Mouse (Mus musculus): ENCODE data around the gene Scn7a.

The Scn7a gene

GRCm38 (mm10) chr2:66784765-66785164 lies at the start of gene Scn7a:
TSS of gene Scn7a (minus strand) at chr2:66784914.
- H3K36me3 ChIP-seq (ENCODE audit: insufficient read depth, low read length): no peaks in the 10 kb centered on the region
- no peak for TF ChIP-seq NANOG (IDR thresholded peaks at IDR 0.05; ENCODE audit: borderline replicate concordance, low read length)
- no peak for TF ChIP-seq POU5F1 (IDR thresholded peaks at IDR 0.05; ENCODE audit: borderline replicate concordance, low read length)
- TF ChIP-seq CTCF (conservative IDR thresholded peaks at IDR 0.05; ENCODE audit: low read length): no peak
- H3K4me3 ChIP-seq (replicated peaks; ENCODE audit: low read length): no peak within 1 kb of the TSS
- no peaks in the 10 kb centered on the region for H3K4me1 ChIP-seq (replicated peaks; ENCODE audit: low read depth, low read length)
- H3K9me3 ChIP-seq (ENCODE audit: low read length): no peaks in the 10 kb centered on the region
- H3K27me3 ChIP-seq (ENCODE audit: insufficient read depth, low read length): no peaks in the 10 kb centered on the region

GRCm38 (mm10) chr2:66827729-66828128 lies 43.0 kb upstream of the Scn7a start:
- Histone ChIP-seq H3K27me3 (ENCODE audit: insufficient read depth, low read length) (no peaks in the 10 kb centered on the region), H3K4me1 (replicated peaks; ENCODE audit: low read depth, low read length) (no peaks in the 10 kb centered on the region), H3K9me3 (ENCODE audit: low read length) (no peaks in the 10 kb centered on the region), H3K4me3 (replicated peaks; ENCODE audit: low read length) (no peak overlapping the region), H3K36me3 (ENCODE audit: insufficient read depth, low read length) (no peaks in the 10 kb centered on the region)
- TF ChIP-seq POU5F1 (IDR thresholded peaks at IDR 0.05; ENCODE audit: borderline replicate concordance, low read length) (no peak), NANOG (IDR thresholded peaks at IDR 0.05; ENCODE audit: borderline replicate concordance, low read length) (no peak), CTCF (conservative IDR thresholded peaks at IDR 0.05; ENCODE audit: low read length) (no peak)

DNA sequence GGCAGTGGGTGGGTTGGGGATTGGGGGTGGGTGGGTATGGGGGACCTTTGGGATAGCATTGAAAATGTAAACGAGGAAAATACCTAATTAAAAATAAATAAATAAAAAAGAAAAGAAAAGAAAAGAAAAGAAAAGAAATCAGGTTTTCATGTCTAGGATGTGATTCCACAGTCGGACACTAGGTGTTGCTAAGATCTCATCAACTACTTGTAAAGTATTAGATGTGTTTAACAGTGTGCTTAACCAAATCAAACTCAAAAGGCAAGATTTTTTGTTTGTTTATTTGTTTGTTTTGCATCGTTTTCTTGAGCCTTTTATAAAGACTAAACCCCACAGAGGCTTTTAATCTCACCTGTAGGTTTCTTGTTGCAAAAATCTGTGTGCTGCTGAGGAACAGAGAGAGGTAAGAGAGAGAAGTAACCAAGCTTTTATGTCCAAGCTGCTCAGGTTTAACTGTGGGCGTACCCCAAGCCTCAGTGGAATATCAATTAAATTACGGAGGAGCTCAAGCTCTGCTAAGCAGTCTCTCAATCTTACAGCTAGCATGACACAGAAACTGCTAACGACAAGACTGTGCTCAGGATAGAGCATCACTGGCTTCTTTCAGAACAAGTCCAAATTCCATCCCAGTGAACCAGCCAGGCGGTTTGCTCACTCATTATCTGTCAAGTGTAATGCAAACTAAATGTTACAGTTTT lies 35.3 kb upstream of the Scn7a start:
- Histone ChIP-seq H3K9me3 (ENCODE audit: low read length) (no peaks in the 10 kb centered on the region), H3K4me3 (replicated peaks; ENCODE audit: low read length) (no peak overlapping the region), H3K4me1 (replicated peaks; ENCODE audit: low read depth, low read length) (no peaks in the 10 kb centered on the region), H3K36me3 (ENCODE audit: insufficient read depth, low read length) (no peaks in the 10 kb centered on the region), H3K27me3 (ENCODE audit: insufficient read depth, low read length) (no peaks in the 10 kb centered on the region)
- TF ChIP-seq POU5F1 (IDR thresholded peaks at IDR 0.05; ENCODE audit: borderline replicate concordance, low read length) (no peak), NANOG (IDR thresholded peaks at IDR 0.05; ENCODE audit: borderline replicate concordance, low read length) (no peak), CTCF (conservative IDR thresholded peaks at IDR 0.05; ENCODE audit: low read length) (peak; percentile 48)

DNA sequence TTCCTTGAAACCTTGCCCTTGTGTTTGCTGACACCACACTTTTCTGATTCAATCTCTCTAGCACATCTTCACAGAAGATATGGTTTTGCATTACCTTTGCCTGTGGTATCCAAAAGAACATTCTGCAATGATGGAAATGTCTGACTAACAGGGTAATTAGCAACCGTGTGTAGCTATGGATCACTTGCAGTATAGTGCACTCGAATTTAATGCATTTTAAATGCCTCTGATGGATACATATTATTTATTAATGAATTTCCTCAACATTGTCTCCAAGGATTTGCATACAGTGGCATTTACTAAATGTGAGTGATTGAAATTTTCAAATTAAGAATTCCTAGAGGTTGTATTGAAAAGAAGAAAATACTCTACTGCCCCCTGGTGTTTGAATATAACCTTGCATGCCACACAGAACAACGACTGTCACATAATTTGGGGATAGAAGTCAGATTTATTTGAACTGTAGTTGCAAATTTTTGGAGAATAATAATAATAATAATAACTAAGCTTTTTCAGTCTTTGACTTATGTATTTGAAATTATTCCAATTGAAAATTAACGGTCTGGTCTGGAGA lies 15.0 kb upstream of the Scn7a start:
- no peak overlapping the region for H3K4me3 ChIP-seq (replicated peaks; ENCODE audit: low read length)
- H3K9me3 ChIP-seq (ENCODE audit: low read length): no peaks in the 10 kb centered on the region
- H3K27me3 ChIP-seq (ENCODE audit: insufficient read depth, low read length): no peaks in the 10 kb centered on the region
- no peaks in the 10 kb centered on the region for H3K4me1 ChIP-seq (replicated peaks; ENCODE audit: low read depth, low read length)
- H3K36me3 ChIP-seq (ENCODE audit: insufficient read depth, low read length): no peaks in the 10 kb centered on the region
- TF ChIP-seq NANOG (IDR thresholded peaks at IDR 0.05; ENCODE audit: borderline replicate concordance, low read length) (no peak), CTCF (conservative IDR thresholded peaks at IDR 0.05; ENCODE audit: low read length) (peak; percentile 64)

DNA sequence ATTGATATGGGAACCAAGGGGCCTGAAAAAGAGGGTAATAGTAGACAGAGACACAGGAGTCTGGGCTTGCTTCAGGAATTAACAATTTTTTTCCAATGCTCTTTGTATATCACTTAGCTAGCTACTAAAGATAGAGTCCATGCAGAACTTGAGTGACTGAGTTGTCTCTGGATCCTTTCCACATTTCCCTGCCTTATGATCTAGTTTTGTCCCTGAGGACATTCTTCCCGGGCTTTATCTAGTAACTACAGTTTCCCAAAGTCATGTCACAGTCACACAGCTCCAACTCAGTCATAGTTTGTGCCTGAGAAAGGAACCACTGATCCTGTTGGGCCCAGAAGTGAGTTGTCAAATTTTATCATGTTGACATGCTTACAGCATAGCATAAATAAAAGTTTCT lies 12.8 kb upstream of the Scn7a start:
- Histone ChIP-seq H3K4me1 (replicated peaks; ENCODE audit: low read depth, low read length) (no peaks in the 10 kb centered on the region), H3K9me3 (ENCODE audit: low read length) (no peaks in the 10 kb centered on the region), H3K36me3 (ENCODE audit: insufficient read depth, low read length) (no peaks in the 10 kb centered on the region), H3K4me3 (replicated peaks; ENCODE audit: low read length) (no peak overlapping the region), H3K27me3 (ENCODE audit: insufficient read depth, low read length) (no peaks in the 10 kb centered on the region)
- TF ChIP-seq POU5F1 (IDR thresholded peaks at IDR 0.05; ENCODE audit: borderline replicate concordance, low read length) (no peak), NANOG (IDR thresholded peaks at IDR 0.05; ENCODE audit: borderline replicate concordance, low read length) (no peak), CTCF (conservative IDR thresholded peaks at IDR 0.05; ENCODE audit: low read length) (no peak)

DNA sequence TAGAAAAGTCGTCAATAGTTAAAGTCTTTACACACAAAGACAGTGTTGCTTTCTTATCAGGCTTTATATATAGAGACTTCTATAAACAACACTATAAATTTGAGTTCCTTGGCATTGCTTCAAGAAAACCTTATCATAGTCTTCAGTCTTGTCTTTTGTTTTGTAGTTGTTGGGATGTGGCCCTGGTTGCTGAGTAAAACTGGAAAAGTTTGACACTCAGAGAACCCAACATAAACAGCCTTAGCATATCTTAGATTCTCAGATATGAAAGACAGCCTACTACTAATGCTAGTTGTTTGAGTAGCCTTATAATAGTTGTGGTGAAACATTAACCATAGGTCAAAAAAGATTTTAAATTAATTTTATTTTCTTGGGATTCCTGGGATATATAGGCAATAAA lies 6.9 kb upstream of the Scn7a start:
- Histone ChIP-seq H3K36me3 (ENCODE audit: insufficient read depth, low read length) (no peaks in the 10 kb centered on the region), H3K4me3 (replicated peaks; ENCODE audit: low read length) (no peak overlapping the region), H3K4me1 (replicated peaks; ENCODE audit: low read depth, low read length) (no peaks in the 10 kb centered on the region), H3K9me3 (ENCODE audit: low read length) (no peaks in the 10 kb centered on the region), H3K27me3 (ENCODE audit: insufficient read depth, low read length) (no peaks in the 10 kb centered on the region)
- no peak for TF ChIP-seq POU5F1 (IDR thresholded peaks at IDR 0.05; ENCODE audit: borderline replicate concordance, low read length)
- TF ChIP-seq CTCF (conservative IDR thresholded peaks at IDR 0.05; ENCODE audit: low read length): no peak
- TF ChIP-seq NANOG (IDR thresholded peaks at IDR 0.05; ENCODE audit: borderline replicate concordance, low read length): no peak

GRCm38 (mm10) chr2:66780884-66781283 lies 3.8 kb downstream of the Scn7a start:
- no peak for TF ChIP-seq POU5F1 (IDR thresholded peaks at IDR 0.05; ENCODE audit: borderline replicate concordance, low read length)
- no peak for TF ChIP-seq NANOG (IDR thresholded peaks at IDR 0.05; ENCODE audit: borderline replicate concordance, low read length)
- TF ChIP-seq CTCF (conservative IDR thresholded peaks at IDR 0.05; ENCODE audit: low read length): no peak
- H3K4me1 ChIP-seq (replicated peaks; ENCODE audit: low read depth, low read length): no peaks in the 10 kb centered on the region
- no peak overlapping the region for H3K4me3 ChIP-seq (replicated peaks; ENCODE audit: low read length)
- no peaks in the 10 kb centered on the region for H3K27me3 ChIP-seq (ENCODE audit: insufficient read depth, low read length)
- no peaks in the 10 kb centered on the region for H3K36me3 ChIP-seq (ENCODE audit: insufficient read depth, low read length)
- H3K9me3 ChIP-seq (ENCODE audit: low read length): no peaks in the 10 kb centered on the region

DNA sequence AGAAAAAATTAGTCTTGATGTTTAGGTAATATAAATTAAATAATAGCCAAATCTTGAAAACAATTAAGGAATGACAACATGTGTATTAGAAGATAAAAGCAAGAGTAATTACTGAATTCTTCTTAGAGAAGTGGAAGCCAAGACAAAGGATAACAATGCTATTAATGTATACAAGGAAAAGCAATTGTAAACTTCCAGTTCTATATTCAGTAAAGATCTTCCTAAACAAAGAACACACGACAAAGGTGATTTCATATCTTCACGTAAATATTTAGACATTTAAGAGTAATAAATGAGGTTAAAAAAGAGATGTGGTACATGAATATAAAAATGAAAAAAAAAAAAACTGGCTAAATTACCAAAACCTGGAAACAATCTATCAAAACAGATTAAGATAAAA lies 16.7 kb downstream of the Scn7a start:
- no peaks in the 10 kb centered on the region for H3K4me1 ChIP-seq (replicated peaks; ENCODE audit: low read depth, low read length)
- H3K4me3 ChIP-seq (replicated peaks; ENCODE audit: low read length): no peak overlapping the region
- no peaks in the 10 kb centered on the region for H3K27me3 ChIP-seq (ENCODE audit: insufficient read depth, low read length)
- H3K36me3 ChIP-seq (ENCODE audit: insufficient read depth, low read length): no peaks in the 10 kb centered on the region
- H3K9me3 ChIP-seq (ENCODE audit: low read length): no peaks in the 10 kb centered on the region
- TF ChIP-seq NANOG (IDR thresholded peaks at IDR 0.05; ENCODE audit: borderline replicate concordance, low read length) (no peak), CTCF (conservative IDR thresholded peaks at IDR 0.05; ENCODE audit: low read length) (no peak), POU5F1 (IDR thresholded peaks at IDR 0.05; ENCODE audit: borderline replicate concordance, low read length) (no peak)

GRCm38 (mm10) chr2:66765170-66765569 lies 19.5 kb downstream of the Scn7a start:
- H3K4me3 ChIP-seq (replicated peaks; ENCODE audit: low read length): no peak overlapping the region
- H3K36me3 ChIP-seq (ENCODE audit: insufficient read depth, low read length): no peaks in the 10 kb centered on the region
- H3K4me1 ChIP-seq (replicated peaks; ENCODE audit: low read depth, low read length): no peaks in the 10 kb centered on the region
- no peaks in the 10 kb centered on the region for H3K27me3 ChIP-seq (ENCODE audit: insufficient read depth, low read length)
- no peaks in the 10 kb centered on the region for H3K9me3 ChIP-seq (ENCODE audit: low read length)
- no peak for TF ChIP-seq CTCF (conservative IDR thresholded peaks at IDR 0.05; ENCODE audit: low read length)
- TF ChIP-seq NANOG (IDR thresholded peaks at IDR 0.05; ENCODE audit: borderline replicate concordance, low read length): no peak
- no peak for TF ChIP-seq POU5F1 (IDR thresholded peaks at IDR 0.05; ENCODE audit: borderline replicate concordance, low read length)

All from E14TG2a.4 (cell line).